Mouse (Mus musculus): ENCODE measurements around the gene Kdm4b. TPM values are rescaled to one million over a fixed set of nuclear protein-coding genes. Genes with fewer than 3 reads are reported as not detected.

The Kdm4b gene
- polyA plus RNA-seq, 1 experiment from 2014 or later = 77.3 TPM

GRCm38 (mm10) chr17:56331256-56331655 is 5.4 kb downstream of the Kdm4b start:
- H3K4me1 ChIP-seq (replicated peaks) = peaks cover 60% of the 10 kb centered on the region
- ATAC-seq = no peak

GRCm38 (mm10) chr17:56332987-56333386 is 7.1 kb downstream of the Kdm4b start:
- 0 out of 2 replicates have a peak, but pooled peaks have one; percentile 7 for ATAC-seq
- Histone ChIP-seq H3K9ac (replicated peaks) (no peak overlapping the region), H3K4me3 (replicated peaks) (no peak overlapping the region), H3K27ac (no peak overlapping the region), H3K27me3 (no peaks in the 10 kb centered on the region), H3K4me1 (replicated peaks) (peaks cover 58% of the 10 kb centered on the region), H3K36me3 (no peaks in the 10 kb centered on the region; the same call in 1 of the 2 replicates), H3K9me3 (no peaks in the 10 kb centered on the region), H3K4me2 (replicated peaks) (no peak overlapping the region)
- WGBS = 48% methylated on average over 8 of the region's 8 CpGs

More at GRCm38 (mm10) chr17:56331256-56331655, 5.4 kb downstream of the Kdm4b start:
- no peak overlapping the region for H3K27ac ChIP-seq
- H3K4me3 ChIP-seq (replicated peaks) = no peak overlapping the region
- no peaks in the 10 kb centered on the region for H3K27me3 ChIP-seq
- no peak overlapping the region for H3K4me2 ChIP-seq (replicated peaks)
- no peaks in the 10 kb centered on the region for H3K9me3 ChIP-seq
- 0 out of 2 replicates have a peak overlapping the region, but pooled peaks have one; percentile 29 for H3K9ac ChIP-seq (replicated peaks)
- H3K36me3 ChIP-seq = no peaks in the 10 kb centered on the region; the same call in 1 of the 2 replicates

GRCm38 (mm10) chr17:56337190-56337589 is 11.3 kb downstream of the Kdm4b start:
- H3K9me3 ChIP-seq = no peaks in the 10 kb centered on the region
- no peak overlapping the region; the same call in 1 of the 2 replicates for H3K9ac ChIP-seq (replicated peaks)
- no peak overlapping the region for H3K4me2 ChIP-seq (replicated peaks)
- no peak overlapping the region for H3K27ac ChIP-seq
- WGBS = 67% methylated on average over 4 of the region's 4 CpGs
- no peak for ATAC-seq
- H3K36me3 ChIP-seq = no peaks in the 10 kb centered on the region; the same call in 1 of the 2 replicates
- peaks cover 32% of the 10 kb centered on the region for H3K4me1 ChIP-seq (replicated peaks)
- no peaks in the 10 kb centered on the region for H3K27me3 ChIP-seq
- no peak overlapping the region for H3K4me3 ChIP-seq (replicated peaks)

GRCm38 (mm10) chr17:56337791-56338190 is 11.9 kb downstream of the Kdm4b start:
- Histone ChIP-seq H3K27ac (no peak overlapping the region), H3K4me2 (replicated peaks) (no peak overlapping the region), H3K36me3 (no peaks in the 10 kb centered on the region; the same call in 1 of the 2 replicates), H3K4me1 (replicated peaks) (peaks cover 29% of the 10 kb centered on the region), H3K4me3 (replicated peaks) (no peak overlapping the region), H3K9me3 (no peaks in the 10 kb centered on the region), H3K27me3 (no peaks in the 10 kb centered on the region), H3K9ac (replicated peaks) (no peak overlapping the region)
- ATAC-seq = no peak
- WGBS = 96% methylated on average over 6 of the region's 6 CpGs

GRCm38 (mm10) chr17:56338909-56339308 is 13.0 kb downstream of the Kdm4b start:
- Histone ChIP-seq H3K9ac (replicated peaks) (no peak overlapping the region), H3K4me3 (replicated peaks) (no peak overlapping the region), H3K4me1 (replicated peaks) (peaks cover 29% of the 10 kb centered on the region), H3K4me2 (replicated peaks) (no peak overlapping the region), H3K9me3 (no peaks in the 10 kb centered on the region), H3K27ac (no peak overlapping the region), H3K27me3 (no peaks in the 10 kb centered on the region), H3K36me3 (no peaks in the 10 kb centered on the region; the same call in 1 of the 2 replicates)
- ATAC-seq = no peak
- 59% methylated on average over 4 of the region's 4 CpGs for whole genome bisulfite sequencing

GRCm38 (mm10) chr17:56340717-56341116 is 14.9 kb downstream of the Kdm4b start:
- no peak for ATAC-seq

GRCm38 (mm10) chr17:56343466-56343865 is 17.6 kb downstream of the Kdm4b start:
- Histone ChIP-seq H3K4me1 (replicated peaks) (peaks cover 17% of the 10 kb centered on the region), H3K27ac (no peak overlapping the region), H3K4me3 (replicated peaks) (no peak overlapping the region), H3K9ac (replicated peaks) (no peak overlapping the region; the same call in 1 of the 2 replicates), H3K4me2 (replicated peaks) (no peak overlapping the region), H3K9me3 (no peaks in the 10 kb centered on the region), H3K36me3 (peaks cover 5% of the 10 kb centered on the region; the same call in 1 of the 2 replicates), H3K27me3 (no peaks in the 10 kb centered on the region)
- no peak for ATAC-seq
- 86% methylated on average over 3 of the region's 3 CpGs for WGBS

More at GRCm38 (mm10) chr17:56340717-56341116, 14.9 kb downstream of the Kdm4b start:
- H3K9ac ChIP-seq (replicated peaks) = no peak overlapping the region
- peaks cover 27% of the 10 kb centered on the region for H3K4me1 ChIP-seq (replicated peaks)
- no peaks in the 10 kb centered on the region for H3K9me3 ChIP-seq
- peaks cover 3% of the 10 kb centered on the region; the same call in 1 of the 2 replicates for H3K36me3 ChIP-seq
- no peaks in the 10 kb centered on the region for H3K27me3 ChIP-seq
- H3K4me3 ChIP-seq (replicated peaks) = no peak overlapping the region
- H3K4me2 ChIP-seq (replicated peaks) = no peak overlapping the region
- no peak overlapping the region for H3K27ac ChIP-seq

- no peak overlapping the region for H3K4me3 ChIP-seq (replicated peaks)
Observed at GRCm38 (mm10) chr17:56345364-56345763, 19.5 kb downstream of the Kdm4b start.

GRCm38 (mm10) chr17:56348128-56348527 is 22.3 kb downstream of the Kdm4b start:
- WGBS = 60% methylated on average over 4 of the region's 4 CpGs
- H3K4me3 ChIP-seq (replicated peaks) = no peak overlapping the region
- no peaks in the 10 kb centered on the region for H3K9me3 ChIP-seq
- no peak overlapping the region for H3K4me2 ChIP-seq (replicated peaks)
- H3K4me1 ChIP-seq (replicated peaks) = peaks cover 10% of the 10 kb centered on the region; the same call in 1 of the 2 replicates
- no peaks in the 10 kb centered on the region for H3K27me3 ChIP-seq
- H3K9ac ChIP-seq (replicated peaks) = no peak overlapping the region
- ATAC-seq = no peak
- H3K27ac ChIP-seq = no peak overlapping the region
- peaks cover 27% of the 10 kb centered on the region for H3K36me3 ChIP-seq

More at GRCm38 (mm10) chr17:56345364-56345763, 19.5 kb downstream of the Kdm4b start:
- Histone ChIP-seq H3K9ac (replicated peaks) (no peak overlapping the region), H3K4me1 (replicated peaks) (peaks cover 14% of the 10 kb centered on the region), H3K27me3 (no peaks in the 10 kb centered on the region), H3K36me3 (peaks cover 5% of the 10 kb centered on the region; the same call in 1 of the 2 replicates), H3K4me2 (replicated peaks) (no peak overlapping the region), H3K27ac (no peak overlapping the region), H3K9me3 (no peaks in the 10 kb centered on the region)
- WGBS = 88% methylated on average over 2 of the region's 2 CpGs
- no peak for ATAC-seq

GRCm38 (mm10) chr17:56348586-56348985 is 22.7 kb downstream of the Kdm4b start:
- Histone ChIP-seq H3K9me3 (no peaks in the 10 kb centered on the region), H3K4me3 (replicated peaks) (no peak overlapping the region), H3K4me1 (replicated peaks) (peaks cover 10% of the 10 kb centered on the region; the same call in 1 of the 2 replicates), H3K27ac (no peak overlapping the region), H3K4me2 (replicated peaks) (no peak overlapping the region), H3K9ac (replicated peaks) (0 out of 2 replicates have a peak overlapping the region, but pooled peaks have one; percentile 12), H3K27me3 (no peaks in the 10 kb centered on the region), H3K36me3 (peaks cover 32% of the 10 kb centered on the region)
- ATAC-seq = no peak

GRCm38 (mm10) chr17:56350694-56351093 is 24.8 kb downstream of the Kdm4b start:
- Histone ChIP-seq H3K27me3 (no peaks in the 10 kb centered on the region), H3K36me3 (peaks cover 49% of the 10 kb centered on the region), H3K27ac (no peak overlapping the region), H3K4me2 (replicated peaks) (no peak overlapping the region), H3K4me1 (replicated peaks) (peaks cover 10% of the 10 kb centered on the region; the same call in 1 of the 2 replicates), H3K9me3 (no peaks in the 10 kb centered on the region), H3K9ac (replicated peaks) (no peak overlapping the region), H3K4me3 (replicated peaks) (no peak overlapping the region)
- peak; percentile 48 for ATAC-seq
- WGBS = 45% methylated on average over 2 of the region's 2 CpGs

GRCm38 (mm10) chr17:56356921-56357885 is 31.3 kb downstream of the Kdm4b start:
- H3K4me3 ChIP-seq (replicated peaks) = no peak overlapping the region
- peak overlapping the region; percentile 35; the same call in 1 of the 2 replicates for H3K27ac ChIP-seq
- H3K4me2 ChIP-seq (replicated peaks) = no peak overlapping the region
- no peak overlapping the region for H3K9ac ChIP-seq (replicated peaks)
- H3K27me3 ChIP-seq = no peaks in the 10 kb centered on the region
- peaks cover 88% of the 10 kb centered on the region for H3K36me3 ChIP-seq
- 74% methylated on average over 9 of the region's 9 CpGs for WGBS
- no peaks in the 10 kb centered on the region for H3K9me3 ChIP-seq
- H3K4me1 ChIP-seq (replicated peaks) = peaks cover 23% of the 10 kb centered on the region
- peak; percentile 69 for ATAC-seq
